Mouse (Mus musculus) forebrain, embryonic 16.5 days (tissue): ENCODE measurements around the gene Ugt1a10. TPM values are rescaled to one million over a fixed set of nuclear protein-coding genes. Genes with fewer than 3 reads are reported as not detected.
"Not testable (repeated sequence)": the region's sequence is repeated elsewhere in the genome, so short reads cannot be mapped to it uniquely, and the experiment has no call there.

ENCODE experiments used
- ATAC-seq: fragments of 200-750 bp; cut with Nextera tagmentation; 2 replicates; pipeline ENCODE4 v1.8.0; 2017; ENCODE audit warnings: mild to moderate bottlenecking, moderate library complexity
- H3K27ac ChIP-seq: fragments of 300-500 bp; sonication (generic); 2 replicates; pipeline ENCODE4 v1.5.1; 2014; ENCODE audit warnings: low read length, control low read depth
- H3K27me3 ChIP-seq: fragments of 300-500 bp; sonication (generic); replicated peaks from 2 replicates; pipeline ENCODE4 v1.6.1; 2014; ENCODE audit warnings: low read length; ENCODE audit not compliant: control insufficient read depth, insufficient read depth
- H3K36me3 ChIP-seq: fragments of 300-500 bp; sonication (generic); 2 replicates; pipeline ENCODE4 v1.6.1; 2014; ENCODE audit not compliant: control insufficient read depth, insufficient read depth
- H3K4me1 ChIP-seq: fragments of 300-500 bp; sonication (generic); replicated peaks from 2 replicates; pipeline ENCODE4 v1.6.1; 2014; ENCODE audit warnings: low read length; ENCODE audit not compliant: control insufficient read depth, insufficient read depth
- H3K4me2 ChIP-seq: fragments of 300-500 bp; sonication (generic); 2 replicates; pipeline ENCODE4 v1.6.1; 2014; ENCODE audit warnings: mild to moderate bottlenecking, low read length, control low read depth
- H3K4me3 ChIP-seq: fragments of 300-500 bp; sonication (generic); replicated peaks from 2 replicates; pipeline ENCODE4 v1.5.1; 2014; ENCODE audit warnings: mild to moderate bottlenecking, low read length, control low read depth
- H3K9ac ChIP-seq: fragments of 300-500 bp; sonication (generic); replicated peaks from 2 replicates; pipeline ENCODE4 v1.6.1; 2014; ENCODE audit warnings: low read depth, low read length, control low read depth
- H3K9me3 ChIP-seq: fragments of 300-500 bp; sonication (generic); 2 replicates; pipeline ENCODE4 v1.6.1; 2016; ENCODE audit warnings: low read length; ENCODE audit not compliant: control insufficient read depth
- WGBS: fragments of 180-500 bp; shearing (Covaris S2); extraction: QIAGEN DNeasy Blood & Tissue Kit; methylation state at CpG from one replicate; pipeline ENCODE4 v1.1.7; 2014; 5-methylcytosine and 5-hydroxymethylcytosine counted together
- polyA plus RNA-seq: library from polyadenylated mRNA; unstranded; fragments of >200 nt; fragmentation: Nextera tagmentation; extraction: Ambion mirVana; gene quantifications from 2 replicates; pipeline ENCODE4 v1.2.1, GENCODE M21; 2015

The Ugt1a10 gene
- polyA plus RNA-seq, 1 experiment from 2014 or later, result not detected

GRCm38 (mm10) chr1:88103697-88104468 is 48.7 kb downstream of the Ugt1a10 start:
- H3K36me3 ChIP-seq, H3K4me1 ChIP-seq, H3K9me3 ChIP-seq, H3K4me2 ChIP-seq, ATAC-seq, H3K27ac ChIP-seq, H3K4me3 ChIP-seq, H3K27me3 ChIP-seq, H3K9ac ChIP-seq: not testable (repeated sequence)
- 80% methylated on average over 4 of the region's 5 CpGs for WGBS

DNA sequence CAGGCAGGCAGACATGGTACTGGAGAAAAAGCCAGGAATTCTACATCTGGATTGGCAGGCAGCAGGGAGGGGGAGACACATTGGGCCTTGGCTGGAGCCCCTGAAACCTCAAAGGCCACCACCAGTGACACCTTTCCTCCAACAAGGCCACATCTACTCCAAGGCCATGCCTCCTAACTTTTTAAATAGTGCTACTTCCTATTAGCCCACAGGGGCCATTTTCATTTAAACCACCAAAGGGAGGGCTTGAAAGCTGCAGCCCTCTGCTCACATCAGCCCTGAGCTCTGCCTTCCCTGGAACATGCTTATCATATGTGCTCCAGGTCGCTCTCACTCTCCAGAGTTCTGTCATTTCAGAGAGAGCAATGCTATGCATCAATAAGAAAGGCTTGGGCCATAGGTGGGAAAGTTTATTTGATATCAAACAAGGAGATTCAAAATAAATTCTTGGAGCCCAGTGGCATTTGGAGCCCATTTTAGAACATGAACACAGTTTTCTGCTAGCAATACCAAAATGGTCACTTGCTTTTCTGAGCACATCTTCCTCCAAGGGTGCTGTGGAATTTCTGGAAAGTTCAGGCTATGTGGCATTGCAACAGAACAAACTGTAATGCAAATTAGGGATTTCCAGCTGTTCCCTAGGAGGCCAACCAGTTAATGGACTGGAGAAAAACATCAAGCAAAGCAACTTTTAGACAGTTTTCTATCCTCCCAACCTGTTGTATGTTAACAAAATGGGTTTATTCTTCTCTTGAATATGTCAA is 49.7 kb downstream of the Ugt1a10 start:
- Histone ChIP-seq H3K4me3 (no peak overlapping the region), H3K27ac (no peak overlapping the region), H3K27me3 (no peaks in the 10 kb centered on the region), H3K9ac (no peak overlapping the region), H3K36me3 (no peaks in the 10 kb centered on the region), H3K4me2 (no peak overlapping the region), H3K4me1 (no peaks in the 10 kb centered on the region), H3K9me3 (no peaks in the 10 kb centered on the region)
- ATAC-seq, result no peak
- WGBS, result 97% methylated on average over 1 of the region's 1 CpGs

DNA sequence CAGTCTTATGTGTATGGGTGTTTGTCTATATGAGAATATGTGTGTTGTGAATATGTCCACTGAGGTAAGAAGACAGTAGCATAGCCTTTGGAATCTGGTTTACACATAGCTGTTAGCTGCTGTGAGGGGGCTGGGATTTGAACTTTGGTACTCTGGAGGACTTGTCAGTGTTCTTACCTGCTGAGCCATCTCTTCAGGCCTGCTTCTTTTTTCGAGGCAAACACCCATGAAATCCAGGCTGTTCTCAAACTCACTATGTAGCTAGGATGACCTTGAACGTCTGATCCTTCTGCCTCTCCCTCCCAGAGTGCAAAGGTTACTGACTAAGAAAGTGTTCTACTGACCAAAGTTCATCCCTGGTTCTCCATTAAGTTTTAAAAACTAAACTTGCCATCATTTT is 50.5 kb downstream of the Ugt1a10 start:
- H3K4me1 ChIP-seq, result no peaks in the 10 kb centered on the region
- ATAC-seq, result no peak
- H3K4me2 ChIP-seq, result no peak overlapping the region
- no peaks in the 10 kb centered on the region for H3K9me3 ChIP-seq
- H3K27ac ChIP-seq, result no peak overlapping the region
- 80% methylated on average over 2 of the region's 2 CpGs for WGBS
- H3K27me3 ChIP-seq, result no peaks in the 10 kb centered on the region
- no peak overlapping the region for H3K4me3 ChIP-seq
- no peak overlapping the region for H3K9ac ChIP-seq
- no peaks in the 10 kb centered on the region for H3K36me3 ChIP-seq

DNA sequence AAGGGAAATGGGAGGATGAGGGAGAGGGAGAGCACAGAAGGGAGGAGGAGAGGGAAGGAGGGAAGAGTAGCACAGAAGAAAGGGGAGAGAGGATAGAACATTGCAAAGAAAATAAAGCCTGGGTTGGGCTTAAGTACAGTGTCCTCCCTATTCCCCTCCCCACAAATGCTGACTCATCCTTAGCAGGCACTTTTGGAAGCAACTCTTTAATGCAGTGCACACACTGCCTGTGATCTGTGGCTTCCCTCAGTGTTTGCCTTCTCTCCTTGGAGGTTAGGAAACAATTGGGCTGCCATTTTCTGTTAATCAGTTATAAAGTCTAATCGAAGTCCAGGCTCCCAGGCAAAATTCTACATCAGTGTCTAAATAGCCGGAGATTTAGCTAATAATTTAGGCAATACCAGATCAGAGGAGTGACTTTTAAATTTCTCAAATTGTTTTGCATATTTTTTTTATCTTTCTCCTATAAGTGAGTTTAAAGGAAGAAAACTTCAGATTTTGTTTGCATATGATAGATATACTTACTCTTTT is 53.9 kb downstream of the Ugt1a10 start:
- not testable (repeated sequence) for H3K4me2 ChIP-seq, H3K9ac ChIP-seq, H3K9me3 ChIP-seq, H3K4me3 ChIP-seq, H3K27ac ChIP-seq, ATAC-seq, H3K36me3 ChIP-seq, H3K27me3 ChIP-seq, H3K4me1 ChIP-seq
- WGBS, result 84% methylated on average over 2 of the region's 2 CpGs

DNA sequence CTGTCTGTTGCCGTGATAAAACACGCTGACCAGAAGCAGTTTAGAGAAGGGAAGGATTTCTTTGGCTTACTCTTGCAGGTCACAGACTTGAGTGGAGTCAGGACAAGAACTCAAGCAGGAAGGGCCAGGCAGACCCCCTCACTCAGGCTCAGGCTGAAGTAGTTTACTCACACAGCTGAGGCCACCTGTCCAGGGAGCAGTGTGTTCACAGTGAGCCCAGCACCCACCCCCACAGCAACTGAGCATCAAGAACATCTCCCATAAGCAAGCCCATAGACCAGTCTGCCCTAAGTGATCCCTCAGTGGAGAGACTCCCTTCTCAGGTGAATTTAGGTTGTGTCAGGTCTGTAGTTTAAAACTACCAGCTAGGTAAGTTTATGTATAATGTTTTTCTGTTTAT is 54.4 kb downstream of the Ugt1a10 start:
- H3K9ac ChIP-seq, H3K9me3 ChIP-seq: not testable (repeated sequence)

GRCm38 (mm10) chr1:88112769-88113168 is 57.6 kb downstream of the Ugt1a10 start:
- not testable (repeated sequence) for H3K27ac ChIP-seq, H3K9me3 ChIP-seq, H3K9ac ChIP-seq, H3K4me2 ChIP-seq, H3K36me3 ChIP-seq, ATAC-seq, H3K4me1 ChIP-seq, H3K4me3 ChIP-seq, H3K27me3 ChIP-seq
- over 99% methylated on average over 6 of the region's 6 CpGs for WGBS

More for the DNA sequence above, 54.4 kb downstream of the Ugt1a10 start:
- ATAC-seq, H3K4me3 ChIP-seq, H3K4me2 ChIP-seq, H3K27ac ChIP-seq, H3K36me3 ChIP-seq, H3K4me1 ChIP-seq, H3K27me3 ChIP-seq: not testable (repeated sequence)
- WGBS, result 91% methylated on average over 2 of the region's 2 CpGs

GRCm38 (mm10) chr1:88120550-88120949 is 65.4 kb downstream of the Ugt1a10 start:
- not testable (repeated sequence) for H3K4me3 ChIP-seq, H3K9me3 ChIP-seq, H3K9ac ChIP-seq, H3K27me3 ChIP-seq, H3K4me1 ChIP-seq, H3K27ac ChIP-seq, H3K4me2 ChIP-seq, H3K36me3 ChIP-seq, ATAC-seq
- 13% methylated on average over 3 of the region's 4 CpGs for WGBS

DNA sequence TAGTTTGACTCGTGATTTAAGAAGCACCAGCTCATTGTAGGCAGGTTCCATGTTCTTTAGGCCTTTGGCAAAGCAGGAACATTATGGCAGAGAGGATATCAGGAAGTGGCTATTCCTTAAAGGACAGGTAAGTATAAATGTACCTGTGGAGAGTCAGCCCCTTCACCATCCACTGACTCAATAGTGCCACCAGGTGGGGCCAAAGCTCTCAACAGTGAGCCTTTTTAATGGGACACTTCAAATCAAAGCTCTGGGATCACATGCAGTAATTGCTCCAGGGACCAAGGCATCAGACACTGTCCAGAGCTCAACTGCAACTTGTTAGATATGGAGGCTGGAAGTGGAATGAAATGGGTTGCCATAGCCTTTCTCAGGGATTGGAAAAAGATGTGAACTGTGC is 66.3 kb downstream of the Ugt1a10 start:
- H3K9ac ChIP-seq, H3K9me3 ChIP-seq, H3K4me3 ChIP-seq, H3K36me3 ChIP-seq, H3K4me2 ChIP-seq, H3K27me3 ChIP-seq, ATAC-seq, H3K27ac ChIP-seq, H3K4me1 ChIP-seq: not testable (repeated sequence)
- WGBS, result no CpG with 5 or more reads among the region's 1 CpGs

- H3K27me3 ChIP-seq, H3K9ac ChIP-seq, H3K4me3 ChIP-seq, H3K4me2 ChIP-seq, H3K4me1 ChIP-seq, H3K36me3 ChIP-seq, ATAC-seq, H3K9me3 ChIP-seq, H3K27ac ChIP-seq: not testable (repeated sequence)
- 80% methylated on average over 2 of the region's 4 CpGs for WGBS
Observed at GRCm38 (mm10) chr1:88125827-88126360, 70.7 kb downstream of the Ugt1a10 start.
